In genomic region chr7:91936193-91936592, GRCm38 (mm10) we compare ENCODE assay signal across 14 mouse cellular contexts.
"Had no signal": no experiment of that assay in that cellular context is flagged by ENCODE, and none has a peak within 500 bp of the region (broad histone marks: within the 10 kb centered on the region; RNA-seq: fewer than 3 reads in every experiment).

No protein-coding gene starts in this region.

- H3K9me3 ChIP-seq: limb, embryonic 15.5 days; liver, embryonic 13.5 days; lung, embryonic 15.5 days; megakaryocyte, embryonic 14.5 days; neural tube, embryonic 12.5 days had no signal

- H3K4me2 ChIP-seq: limb, embryonic 15.5 days; liver, embryonic 13.5 days; lung, embryonic 15.5 days; neural tube, embryonic 12.5 days had no signal

- H3K27ac ChIP-seq: kidney, postnatal 0 days; limb, embryonic 15.5 days; liver, embryonic 13.5 days; lung, embryonic 15.5 days; macrophage; neural tube, embryonic 12.5 days; stomach, postnatal 0 days had no signal

- DNase-seq: kidney, adult 8-10 months; kidney, postnatal 36 days; liver, embryonic 13.5 days; liver, postnatal 0 days; lung, postnatal 14 days; thymus, postnatal 4 days had no signal

- ATAC-seq: intestine, postnatal 0 days; liver, postnatal 0 days had no signal

- H3K27me3 ChIP-seq: limb, embryonic 15.5 days; liver, embryonic 13.5 days; lung, embryonic 15.5 days; megakaryocyte, embryonic 14.5 days; neural tube, embryonic 12.5 days had no signal

- H3K4me3 ChIP-seq: limb, embryonic 15.5 days; liver, embryonic 13.5 days; lung, embryonic 15.5 days; megakaryocyte, embryonic 14.5 days; neural tube, embryonic 12.5 days had no signal

- H3K36me3 ChIP-seq: limb, embryonic 15.5 days; liver, embryonic 13.5 days; lung, embryonic 15.5 days; neural tube, embryonic 12.5 days had no signal

- H3K9ac ChIP-seq: limb, embryonic 15.5 days; liver, embryonic 13.5 days; liver, postnatal 0 days; lung, embryonic 15.5 days; neural tube, embryonic 12.5 days had no signal

- H3K4me1 ChIP-seq: limb, embryonic 15.5 days; liver, embryonic 13.5 days; lung, embryonic 15.5 days; megakaryocyte, embryonic 14.5 days; neural tube, embryonic 12.5 days had no signal
